Mouse (Mus musculus) c-Kit-positive CD71-positive TER-119-negative erythroid progenitor cells, embryonic 14.5 days (primary cell): ENCODE measurements at regions not wholly inside any gene's neighbourhood (a gene's known extent, or its start where the extent isn't known, plus 50 kb on each side); places are given as distances from the start of the nearest gene placed in this dataset.

Experiments used
- DNase-seq: peaks from one replicate; pipeline ENCODE4 v3.0.0-alpha.2; 2013; ENCODE audit warnings: low read depth

DNA sequence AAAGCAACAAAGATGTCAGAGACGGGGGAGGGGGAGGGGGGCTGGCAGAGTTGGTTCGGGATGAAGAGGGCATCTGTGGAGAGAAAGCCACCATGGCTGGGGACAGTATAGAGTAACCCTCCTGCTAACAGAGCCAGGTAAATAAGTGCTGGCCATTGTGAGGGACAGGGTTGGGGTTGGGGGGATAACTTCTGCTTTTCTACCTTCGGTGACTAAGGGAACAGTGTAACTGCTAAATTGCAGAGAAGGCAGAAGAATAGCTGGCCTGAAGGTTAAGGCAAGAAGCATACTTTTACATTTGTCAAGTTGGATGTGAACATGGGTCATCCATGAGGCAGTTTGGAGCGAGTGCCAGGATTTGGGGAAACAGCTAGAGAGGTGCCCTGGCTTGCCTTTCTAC is 395.1 kb downstream of the H2al1j start:
- no peak for DNase-seq

DNA sequence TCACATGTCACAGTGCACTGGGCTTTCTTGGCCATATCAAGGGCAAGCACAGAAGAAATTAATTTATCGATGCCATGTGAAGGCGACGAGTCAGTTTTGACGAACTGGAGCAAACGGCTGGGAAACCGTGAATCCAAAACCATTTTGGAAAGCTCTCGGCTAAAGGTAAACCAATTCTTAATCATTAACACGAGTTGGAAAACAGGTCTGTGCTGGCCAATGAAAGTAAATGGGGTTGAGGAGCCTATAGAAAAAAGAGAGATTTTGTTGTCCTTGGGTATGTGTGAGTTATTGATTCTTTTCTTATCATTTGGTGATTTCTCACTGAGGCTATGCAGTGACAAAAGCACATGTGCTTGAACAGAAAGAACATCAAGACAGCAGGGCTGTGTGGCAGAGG is 397.1 kb downstream of the H2al1j start:
- no peak for DNase-seq

DNA sequence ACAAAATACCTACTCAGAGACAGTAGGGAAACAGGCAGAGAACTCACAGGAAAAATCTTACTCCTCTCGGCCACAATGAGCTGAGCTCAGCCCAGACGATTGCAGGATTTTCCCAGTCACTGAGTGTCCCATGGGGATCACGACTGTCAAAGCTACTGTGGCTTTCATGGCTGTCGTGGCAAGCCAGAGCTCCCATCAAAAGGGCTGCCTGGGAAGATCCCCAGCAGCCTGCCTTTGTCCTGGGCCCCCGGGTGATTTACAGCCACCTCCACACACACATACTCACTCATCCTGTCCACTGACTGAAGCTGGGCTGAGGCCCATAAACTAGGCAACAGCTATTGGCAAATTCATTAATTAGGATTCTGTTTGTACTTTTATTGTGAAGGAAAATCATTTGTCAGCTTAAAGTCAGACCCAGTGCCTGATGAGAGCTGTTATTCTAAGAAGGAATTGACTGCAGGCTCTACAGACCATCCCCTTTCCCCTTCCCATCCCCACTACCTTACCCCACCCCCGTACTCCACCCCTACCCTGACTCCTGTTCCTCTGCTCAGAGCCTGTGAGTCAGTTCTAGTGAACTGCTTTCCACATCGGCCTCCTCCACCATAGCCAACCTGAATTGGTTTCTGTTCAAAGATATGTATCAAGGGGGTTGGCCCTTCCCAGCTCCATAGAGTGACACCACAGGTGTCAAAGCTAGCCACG is 399.1 kb downstream of the H2al1j start:
- DNase-seq, result no peak

DNA sequence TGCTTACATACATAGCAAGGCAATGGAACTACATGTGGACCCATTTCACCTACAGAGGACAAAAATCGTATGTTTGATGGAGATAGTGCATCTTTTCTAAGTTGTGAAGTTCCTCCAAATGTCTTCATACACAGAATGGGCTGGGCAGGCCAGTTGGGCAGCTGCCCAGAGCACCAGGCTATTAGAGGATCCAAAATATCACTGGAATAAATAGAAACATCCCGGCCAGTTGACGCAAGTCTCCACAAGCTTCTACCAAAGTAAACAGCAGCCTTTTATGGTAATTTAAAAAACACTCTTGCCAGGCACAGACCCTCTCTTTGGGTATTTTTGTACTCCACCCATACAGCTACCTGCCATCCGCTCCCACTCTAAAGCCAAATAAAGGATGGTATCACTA is 400.9 kb downstream of the H2al1j start:
- DNase-seq, result no peak

DNA sequence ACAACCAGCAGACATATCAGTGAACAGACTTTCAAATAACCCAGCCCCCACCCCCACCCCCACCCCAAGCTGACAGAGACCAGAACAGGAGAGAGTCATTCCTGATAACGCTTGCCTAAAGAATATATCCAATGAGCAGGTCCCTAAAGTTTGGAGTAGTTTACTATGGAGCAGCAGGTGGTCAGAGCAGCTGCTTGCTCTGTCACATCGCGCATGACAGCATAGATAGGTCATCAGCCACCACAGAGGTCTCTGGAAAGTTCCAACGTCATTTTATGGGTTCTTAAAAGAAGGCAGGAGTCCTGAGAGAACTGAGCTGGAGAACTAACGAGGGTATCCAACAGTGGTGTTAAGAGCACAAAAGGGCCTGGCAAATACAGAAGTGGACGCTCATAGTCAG is 402.4 kb downstream of the H2al1j start:
- DNase-seq, result no peak

DNA sequence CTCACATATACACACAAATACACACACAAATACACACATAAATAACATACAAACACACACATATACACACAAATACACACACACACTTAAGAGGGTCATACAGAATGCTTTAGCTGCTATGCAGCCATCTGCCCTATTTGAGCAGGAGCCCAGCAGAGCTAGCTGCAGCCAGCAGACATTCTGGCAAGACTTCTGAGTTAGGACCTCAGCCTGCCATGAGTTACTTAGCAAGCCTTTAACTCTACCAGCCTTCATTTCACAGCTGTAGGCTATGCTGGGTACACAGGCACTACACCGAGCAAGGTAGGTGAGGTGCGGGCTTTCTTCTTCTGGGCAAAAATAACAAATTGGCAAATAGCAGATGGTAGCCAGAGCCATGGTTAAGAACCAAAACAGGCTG is 404.7 kb downstream of the H2al1j start:
- DNase-seq, result no peak

DNA sequence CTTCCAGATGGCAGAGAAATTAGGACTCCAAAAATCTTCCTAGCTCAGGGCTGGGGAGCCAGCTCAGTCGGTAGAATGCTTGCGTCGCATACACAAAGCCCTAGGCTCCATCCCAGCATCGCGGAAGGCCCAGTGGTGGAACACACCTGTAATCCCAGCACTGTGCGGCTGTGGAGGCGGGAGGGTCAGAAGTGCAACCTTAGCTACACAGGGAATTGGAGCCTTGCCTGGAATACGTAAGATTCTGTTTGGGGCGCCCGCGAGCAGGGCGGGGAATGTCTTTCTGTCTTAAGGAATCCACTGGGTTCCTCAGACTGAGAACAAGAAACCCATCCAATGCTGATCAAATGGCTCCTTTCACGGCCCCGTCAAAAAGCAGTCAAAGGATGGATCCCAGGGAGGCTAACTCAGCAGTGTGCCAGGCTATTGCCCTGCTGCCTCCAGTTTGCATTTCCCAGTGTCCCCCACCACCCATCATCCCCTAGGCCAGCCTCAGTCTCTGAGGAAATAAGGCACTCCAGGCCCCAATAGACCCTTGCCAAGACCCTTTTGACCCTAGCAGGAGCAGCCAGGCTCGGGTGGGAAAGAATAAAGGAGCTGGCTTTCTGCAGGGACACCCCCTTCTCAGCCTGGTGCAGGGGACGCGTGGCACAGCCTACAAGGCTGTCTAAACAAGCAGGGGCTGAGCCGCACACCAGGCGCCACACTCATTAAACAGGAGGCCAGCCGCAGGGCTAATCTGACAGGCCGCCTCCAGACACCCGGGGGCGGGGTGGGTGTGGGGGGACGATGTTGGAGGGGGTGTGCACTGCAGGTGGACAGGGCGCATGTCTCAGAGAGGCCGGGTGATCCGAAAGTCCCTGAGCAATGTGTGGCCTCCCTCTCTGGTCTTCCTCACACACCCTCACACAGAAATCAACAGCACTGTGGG is 407.1 kb downstream of the H2al1j start:
- no peak for DNase-seq

DNA sequence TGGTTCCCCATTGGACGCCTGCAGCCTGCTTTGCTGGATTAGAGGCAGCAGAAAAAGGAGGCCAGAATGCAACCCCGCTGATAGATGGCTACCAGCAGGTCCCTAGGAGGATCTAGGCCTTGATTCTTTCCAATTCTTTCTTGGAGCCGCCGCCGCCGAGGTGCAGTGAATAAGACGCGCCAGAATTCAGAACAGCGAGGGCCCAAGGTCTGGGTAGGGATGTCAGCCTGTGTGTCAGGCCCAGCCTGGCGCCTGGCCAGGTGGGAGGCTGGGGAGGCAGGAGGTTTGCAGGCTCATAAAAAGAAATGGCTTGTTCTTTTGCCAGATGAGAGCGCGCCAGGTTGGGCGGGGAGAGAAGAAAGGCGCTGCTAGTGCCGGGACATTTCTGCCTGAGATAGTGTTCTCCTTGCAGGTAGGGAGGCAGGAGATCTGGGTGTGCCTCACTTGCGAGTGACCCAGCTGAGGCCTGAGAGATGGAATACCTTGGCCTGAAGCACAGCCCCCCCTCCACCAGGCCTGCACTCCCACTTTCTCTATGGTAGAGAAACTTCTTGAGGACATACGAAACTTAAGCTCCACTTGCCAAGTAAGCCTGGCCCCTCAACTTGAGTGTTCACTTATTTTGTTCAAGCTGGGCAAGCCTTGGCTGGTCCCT is 408.0 kb downstream of the H2al1j start:
- no peak for DNase-seq

DNA sequence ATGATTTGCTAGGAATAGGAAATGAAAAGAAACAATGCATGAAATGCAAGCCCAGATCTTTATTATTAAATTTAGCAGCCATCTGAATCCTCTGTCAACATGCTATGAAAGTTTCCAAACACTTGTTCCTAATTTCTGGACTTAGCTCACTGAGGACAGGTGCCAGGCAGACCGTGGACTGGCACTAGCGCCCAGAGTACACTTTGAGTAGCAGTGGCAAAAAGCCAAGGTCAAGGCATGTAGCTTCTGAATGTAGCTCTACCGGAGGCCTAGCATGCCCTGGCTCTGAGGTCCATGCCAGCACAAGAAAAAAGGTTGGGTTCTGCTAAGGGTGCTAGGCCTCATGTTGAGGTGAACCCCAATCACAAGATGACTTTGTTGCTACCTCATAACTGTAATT is 408.9 kb downstream of the H2al1j start:
- no peak for DNase-seq

DNA sequence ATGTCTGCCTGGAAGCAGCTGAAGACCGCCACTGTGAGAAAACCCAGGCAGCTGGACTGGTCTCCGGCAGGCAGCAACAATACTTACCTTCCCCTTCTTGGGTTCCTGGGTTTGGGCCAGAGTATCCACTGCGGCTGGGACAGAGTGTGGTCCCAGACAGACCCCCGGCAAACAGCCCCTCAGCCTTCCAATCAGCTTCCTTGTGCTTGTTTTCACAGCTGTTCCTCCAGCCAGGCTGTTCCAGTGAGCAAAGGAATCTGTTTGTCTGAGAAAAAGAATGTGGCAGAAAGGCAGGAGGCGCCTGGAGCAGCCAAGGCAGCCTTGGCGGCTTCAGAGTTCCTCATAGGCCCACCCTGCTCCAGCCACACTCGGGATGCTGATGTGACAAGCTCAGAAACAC is 411.9 kb downstream of the H2al1j start:
- no peak for DNase-seq

DNA sequence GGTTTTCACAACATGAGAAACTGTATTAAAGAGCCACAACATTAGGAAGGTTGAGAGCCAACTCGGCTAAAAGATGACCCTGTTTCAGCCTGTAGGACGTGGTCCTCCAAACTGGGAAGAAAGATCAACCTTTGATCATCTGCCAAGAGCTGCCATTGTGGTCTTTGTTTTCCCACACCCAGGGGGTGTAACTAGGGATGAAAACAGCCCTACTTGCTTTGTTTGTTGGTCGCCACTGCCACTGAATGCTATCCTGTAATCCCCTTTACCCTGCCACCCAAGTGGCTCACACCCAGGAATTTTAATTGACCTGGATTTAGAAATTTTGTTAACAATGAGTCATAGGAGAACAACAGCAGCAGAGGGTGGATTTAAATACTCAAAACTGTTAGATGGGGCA is 414.2 kb downstream of the Bcor start:
- no peak for DNase-seq

DNA sequence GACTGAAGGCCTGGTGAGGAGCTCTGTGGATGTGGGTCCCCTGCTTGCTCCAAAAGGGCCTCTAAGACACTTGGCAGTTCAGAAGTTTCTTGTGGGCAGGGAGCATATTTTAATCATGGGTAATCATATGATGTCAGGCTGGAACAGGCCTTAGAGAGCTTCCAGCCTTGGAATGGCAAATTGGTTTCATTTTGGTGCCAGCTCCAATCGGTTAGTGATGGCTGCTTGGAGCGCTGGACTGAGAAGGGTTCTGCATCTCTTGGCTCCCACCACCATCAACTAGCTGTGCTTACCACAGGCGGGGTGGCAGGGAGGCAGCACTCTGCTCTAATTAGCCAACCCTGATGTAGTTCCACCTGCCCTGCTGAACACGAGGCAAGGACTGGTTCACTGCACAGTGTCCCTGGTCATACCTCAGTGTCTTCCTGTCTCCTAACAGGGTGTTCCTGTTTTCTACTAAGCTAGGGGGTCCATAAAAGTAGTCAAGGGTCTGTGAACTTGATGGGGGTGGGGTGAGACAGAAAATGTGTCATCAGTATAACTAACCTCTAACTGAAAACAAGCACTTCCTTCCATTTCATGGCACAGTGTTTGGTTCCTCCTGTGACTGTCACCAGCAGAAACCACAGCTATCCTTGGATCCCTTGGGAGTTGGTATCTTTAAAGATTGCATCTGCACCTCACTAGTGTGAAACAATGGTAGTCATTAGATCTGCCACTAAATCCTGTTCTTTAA is 412.6 kb downstream of the Bcor start:
- no peak for DNase-seq

DNA sequence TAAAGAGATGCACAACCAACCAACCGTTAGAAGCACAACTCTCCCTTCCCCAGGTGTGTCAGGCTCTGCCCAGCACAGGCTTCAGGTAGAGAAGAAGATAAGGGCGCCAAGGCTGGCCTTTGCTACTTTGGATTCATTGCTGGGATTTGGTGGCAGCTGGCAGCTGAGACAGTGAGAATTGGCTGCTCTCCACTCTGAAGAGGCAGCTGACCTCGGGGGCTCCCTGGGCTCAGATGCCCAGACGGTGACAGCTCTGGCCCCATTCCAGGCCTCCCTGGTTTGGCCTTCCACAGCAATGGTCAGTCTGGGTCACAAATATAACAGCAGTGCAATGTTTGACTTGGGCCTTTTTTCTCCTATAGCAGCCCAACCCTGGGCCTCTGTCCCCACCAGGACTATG is 411.9 kb downstream of the Bcor start:
- no peak for DNase-seq

DNA sequence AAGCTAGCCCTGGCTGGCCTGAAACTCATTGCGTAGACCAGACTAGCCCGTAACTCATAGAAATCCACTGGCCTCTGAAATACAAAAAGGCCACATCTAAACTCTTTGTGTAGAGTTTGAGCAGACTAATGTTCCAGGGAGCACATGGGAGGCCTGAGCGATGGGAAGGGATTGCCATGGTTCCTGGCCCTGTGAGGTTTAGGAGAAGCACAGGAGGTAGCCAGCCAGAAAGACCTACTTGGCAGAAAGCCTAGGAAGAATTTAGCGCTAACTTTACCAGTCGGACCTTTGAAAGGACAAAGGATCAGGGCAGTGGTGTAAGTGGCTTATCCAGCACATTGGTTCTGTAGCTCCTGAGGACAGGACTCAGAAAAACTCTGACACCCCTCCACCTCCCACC is 407.6 kb downstream of the Bcor start:
- no peak for DNase-seq

DNA sequence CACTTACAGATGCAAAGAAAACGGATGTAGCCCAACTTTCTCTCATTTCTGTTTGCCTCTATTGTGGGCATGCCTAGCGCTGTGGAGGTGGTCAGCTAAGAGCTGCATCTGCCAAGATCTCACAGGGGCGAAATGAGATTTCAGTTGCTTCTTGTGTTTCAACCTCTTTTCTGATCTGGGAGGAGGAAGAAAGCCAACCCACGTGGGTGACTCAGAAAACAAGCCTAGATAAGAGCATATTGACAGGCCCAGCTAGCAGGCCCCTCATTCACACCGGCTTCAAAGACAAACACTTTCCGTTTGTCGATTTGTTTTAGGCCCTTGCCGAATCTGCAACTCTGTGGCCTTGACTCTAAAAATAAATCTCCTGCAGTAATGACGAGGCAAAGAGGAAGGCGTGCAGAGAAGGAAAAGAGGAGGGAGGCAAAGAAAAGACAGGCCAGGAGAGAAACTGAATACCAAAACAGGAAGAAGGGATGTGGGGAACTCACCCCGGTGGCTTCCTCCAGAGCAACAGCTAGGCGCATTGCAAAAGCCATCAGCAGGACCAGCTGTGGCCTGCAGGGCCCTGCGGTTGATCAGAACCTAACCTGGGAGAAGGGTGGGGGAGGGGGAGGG is 407.1 kb downstream of the Bcor start:
- DNase-seq, result peak; percentile 17

DNA sequence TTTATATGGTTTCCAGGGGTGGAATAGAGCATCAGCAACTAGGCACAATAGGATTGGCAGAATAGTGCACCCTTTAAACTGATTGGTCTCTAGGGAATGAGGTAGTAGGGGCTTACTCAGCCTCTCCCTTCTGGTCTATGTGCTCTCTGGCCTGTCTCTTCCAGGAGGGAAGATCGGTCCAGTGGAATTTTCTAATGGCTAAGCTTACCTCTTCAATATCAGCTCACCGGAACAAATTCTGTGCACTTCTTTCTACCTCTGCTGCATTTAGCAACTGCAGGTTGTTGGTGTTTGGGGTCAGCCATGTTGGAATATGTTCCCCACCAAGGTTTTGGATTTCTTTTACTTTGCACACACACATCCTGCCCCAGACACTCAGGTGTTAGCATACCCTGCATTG is 405.1 kb downstream of the Bcor start:
- no peak for DNase-seq

DNA sequence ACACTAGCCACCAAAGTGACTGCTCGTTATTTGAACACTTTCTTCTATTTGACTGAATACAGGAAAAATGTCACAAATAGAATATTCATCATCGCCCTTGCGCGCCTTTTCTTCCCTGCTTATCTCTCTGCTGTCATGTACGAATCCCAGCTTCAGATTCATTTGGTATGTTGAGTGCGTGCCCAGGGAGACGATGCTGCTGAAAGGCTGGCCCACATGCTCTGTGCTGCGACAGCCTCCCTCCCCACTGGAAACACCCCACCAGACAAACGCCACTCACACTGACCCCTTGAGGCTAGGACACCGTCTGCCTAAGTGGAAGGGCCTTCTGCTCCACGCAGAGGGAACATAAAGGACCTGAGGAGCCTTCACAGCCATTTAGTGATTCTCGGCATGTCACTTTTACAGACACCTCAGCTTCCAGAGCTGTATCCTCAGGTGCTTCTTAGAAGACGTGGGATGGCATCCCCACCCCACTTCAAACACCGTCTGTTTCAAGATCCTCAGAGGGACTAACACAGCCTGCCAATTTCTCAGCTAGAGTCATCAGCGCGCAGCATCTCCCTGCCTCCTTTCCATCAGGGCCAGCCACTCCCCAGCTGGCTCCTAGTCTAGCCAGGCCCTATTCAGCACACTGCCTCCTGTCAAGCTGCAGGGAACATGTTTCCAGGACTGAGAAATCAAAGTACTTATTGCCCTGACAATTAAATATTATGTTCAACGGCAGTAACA is 396.6 kb downstream of the Bcor start:
- no peak for DNase-seq

DNA sequence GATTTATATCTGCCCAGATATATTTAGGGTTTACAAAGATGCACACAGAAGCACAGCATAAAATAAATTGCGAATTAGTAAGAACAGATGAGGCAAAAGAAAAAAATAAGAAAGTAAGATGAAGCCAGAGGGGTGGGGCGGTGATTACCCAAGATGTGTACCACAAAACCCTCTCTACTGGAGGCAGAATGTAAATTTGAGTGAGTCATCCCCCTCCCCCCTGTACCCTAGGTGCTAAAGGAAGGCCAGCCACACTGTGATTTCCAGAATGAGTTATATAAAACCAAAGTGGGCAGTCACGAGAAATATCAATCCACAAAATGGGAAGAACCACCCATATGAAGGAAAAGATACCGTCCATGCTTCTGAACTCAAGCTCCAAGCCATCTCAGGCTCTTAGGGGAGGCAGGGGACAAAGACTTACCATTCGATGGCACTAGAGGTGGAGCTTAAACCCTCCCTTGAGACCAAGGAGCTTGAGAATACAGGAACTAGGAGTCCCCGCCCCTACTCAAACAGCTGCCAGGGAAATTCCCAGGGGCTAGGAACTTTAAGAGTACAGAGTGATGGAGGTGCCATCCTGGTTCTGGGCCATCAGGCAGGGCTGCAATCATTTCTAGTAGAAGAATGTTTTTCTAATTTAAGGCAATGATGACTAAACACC is 383.8 kb downstream of the Bcor start:
- DNase-seq, result no peak

DNA sequence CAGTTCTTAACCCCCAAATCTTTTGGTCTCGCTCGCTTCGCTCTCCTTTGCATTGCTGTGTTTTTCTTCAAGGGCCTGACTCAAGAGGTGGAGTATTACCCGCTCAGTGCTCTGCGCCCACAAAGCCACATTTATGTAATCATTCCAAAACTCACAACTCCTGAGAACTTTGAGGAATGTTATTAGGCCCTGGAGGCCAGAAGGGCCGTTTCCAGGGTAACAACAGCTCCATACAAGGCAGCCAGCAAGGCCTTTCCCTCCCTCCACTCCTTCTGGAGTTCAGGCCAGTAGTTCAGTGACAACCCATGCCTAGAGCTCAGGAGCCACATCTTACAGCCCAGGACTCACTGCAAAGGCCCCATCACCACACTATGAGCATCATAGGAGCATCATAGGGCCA is 365.1 kb downstream of the Bcor start:
- no peak for DNase-seq

DNA sequence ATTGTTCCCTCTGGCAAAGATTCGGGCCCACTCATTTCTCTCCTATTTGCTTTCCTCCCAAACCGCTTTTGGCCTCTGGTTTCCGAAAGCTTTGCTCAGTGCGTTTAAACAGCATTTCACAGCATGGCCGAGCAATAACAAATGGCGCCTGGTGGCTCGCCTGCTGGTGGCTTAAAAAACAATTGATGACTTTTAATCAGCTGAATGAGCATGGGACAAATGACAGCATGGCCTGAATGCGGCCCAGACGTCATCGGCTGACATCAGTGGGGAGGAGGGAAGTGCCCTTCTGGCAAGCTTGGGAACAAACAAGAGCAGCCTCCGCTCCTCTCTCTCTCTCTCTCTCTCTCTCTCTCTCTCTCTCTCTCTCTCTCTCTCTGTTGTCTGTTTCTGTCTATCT is 362.3 kb downstream of the Bcor start:
- DNase-seq, result no peak

DNA sequence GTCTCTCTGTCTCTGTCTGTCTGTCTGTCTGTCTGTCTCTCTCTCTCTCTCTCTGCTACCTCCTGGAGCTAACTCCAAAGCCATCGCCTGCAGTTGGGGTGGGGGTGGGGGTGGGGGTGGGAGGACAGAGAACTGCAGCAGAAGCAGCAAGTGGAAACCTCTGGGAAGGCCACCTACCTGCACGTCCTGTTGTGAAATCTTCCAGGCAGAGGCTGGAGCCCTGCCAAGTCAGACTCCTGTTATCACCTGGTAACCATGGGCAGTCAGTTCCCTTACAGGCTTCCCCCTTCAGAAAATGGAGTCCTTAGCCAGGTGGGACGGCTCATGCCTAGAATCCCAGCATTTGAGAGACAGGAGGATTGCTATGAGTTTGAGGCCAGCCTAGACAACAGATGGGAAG is 361.8 kb downstream of the Bcor start:
- DNase-seq, result no peak
